Mouse (Mus musculus): ENCODE results near the gene Ttc16. TPM values are rescaled to one million over a fixed set of nuclear protein-coding genes. Genes with fewer than 3 reads are reported as not detected.

Ttc16 gene
- total RNA-seq, 2 experiments from 2014 or later, result not detected

DNA sequence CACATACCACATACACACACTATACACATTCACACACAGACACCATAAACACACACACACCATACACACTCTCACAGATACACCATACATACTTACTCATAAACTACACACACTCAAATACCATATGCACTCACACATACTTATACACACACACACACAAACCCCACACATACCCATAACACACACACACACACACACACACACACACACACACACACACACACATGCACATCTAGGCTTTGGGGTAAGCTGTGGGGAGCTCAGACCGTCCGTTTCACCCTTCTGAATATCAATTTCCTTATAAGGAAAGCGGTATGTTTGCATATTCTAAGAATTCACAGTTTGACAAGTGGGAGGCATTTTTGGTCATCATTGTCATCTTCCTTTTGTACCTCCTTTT is 52.9 kb downstream of the Ttc16 start:
- intact Hi-C loops (cut with DNase I), result no loop called here
- no peak for DNase-seq

DNA sequence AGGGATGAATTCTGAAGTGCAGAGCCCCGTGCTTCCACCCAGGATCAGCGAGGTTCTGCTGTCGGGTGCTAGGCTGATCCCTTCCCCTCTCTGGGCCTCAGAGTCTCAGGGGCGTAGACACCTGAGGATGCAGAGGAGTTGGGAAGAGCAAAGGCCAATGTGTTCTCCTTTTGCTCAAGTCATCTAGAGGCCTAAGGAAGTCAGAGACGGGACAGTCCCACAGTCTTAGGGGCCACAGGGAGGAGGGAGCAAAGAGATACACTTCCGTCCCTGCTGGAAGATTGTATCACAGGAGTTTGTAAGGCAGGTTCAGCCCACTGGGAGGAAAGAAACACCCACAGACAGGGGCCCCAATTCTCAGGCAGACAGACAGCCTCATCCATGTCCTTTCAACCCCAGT is 53.4 kb downstream of the Ttc16 start:
- no peak for DNase-seq
- intact Hi-C loops (cut with DNase I), result no loop called here

- intact Hi-C loops (cut with DNase I), result no loop called here
- no peak for DNase-seq
Observed at GRCm38 (mm10) chr2:32720681-32721229, 54.7 kb downstream of the Ttc16 start, which contains the start of gene Sh2d3c. Sh2d3c (plus strand) TSS chr2:32721055.

- intact Hi-C loops (cut with DNase I), result no loop called here
- DNase-seq, result no peak
Observed at GRCm38 (mm10) chr2:32720053-32720452, 55.4 kb downstream of the Ttc16 start.

DNA sequence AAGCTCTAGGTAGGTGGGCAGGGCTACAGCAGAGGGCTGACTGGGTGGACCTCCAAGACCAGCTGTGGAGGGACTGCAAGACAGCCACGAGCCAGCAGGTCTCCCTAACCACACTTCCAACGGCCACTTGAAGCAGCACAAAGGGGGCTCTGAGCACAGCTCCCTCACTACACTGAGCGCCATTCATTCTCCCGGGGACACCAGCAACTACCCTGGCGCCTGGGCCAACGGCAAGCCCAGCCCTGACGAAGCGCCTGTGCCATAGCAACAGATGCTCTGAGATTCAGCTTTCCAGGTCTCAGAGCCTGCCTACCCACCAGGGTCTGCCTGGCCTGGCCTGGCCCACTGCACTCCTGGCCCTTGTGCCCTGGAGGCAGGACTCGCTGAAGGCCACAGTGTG is 56.7 kb downstream of the Ttc16 start:
- intact Hi-C loops (cut with DNase I), result no loop called here
- DNase-seq, result no peak

GRCm38 (mm10) chr2:32714987-32715425 is 60.4 kb downstream of the Ttc16 start:
- DNase-seq, result no peak
- intact Hi-C loops (cut with DNase I), result loop anchor here (5.0 kb wide), 1 partner anchor 137 kb away; no protein-coding TSS in a partner anchor

- intact Hi-C loops (cut with DNase I), result loop anchor here (5.0 kb wide), 1 partner anchor 138 kb away; no protein-coding TSS in a partner anchor
- DNase-seq, result no peak
Observed at GRCm38 (mm10) chr2:32714117-32714986, 61.1 kb downstream of the Ttc16 start.

DNA sequence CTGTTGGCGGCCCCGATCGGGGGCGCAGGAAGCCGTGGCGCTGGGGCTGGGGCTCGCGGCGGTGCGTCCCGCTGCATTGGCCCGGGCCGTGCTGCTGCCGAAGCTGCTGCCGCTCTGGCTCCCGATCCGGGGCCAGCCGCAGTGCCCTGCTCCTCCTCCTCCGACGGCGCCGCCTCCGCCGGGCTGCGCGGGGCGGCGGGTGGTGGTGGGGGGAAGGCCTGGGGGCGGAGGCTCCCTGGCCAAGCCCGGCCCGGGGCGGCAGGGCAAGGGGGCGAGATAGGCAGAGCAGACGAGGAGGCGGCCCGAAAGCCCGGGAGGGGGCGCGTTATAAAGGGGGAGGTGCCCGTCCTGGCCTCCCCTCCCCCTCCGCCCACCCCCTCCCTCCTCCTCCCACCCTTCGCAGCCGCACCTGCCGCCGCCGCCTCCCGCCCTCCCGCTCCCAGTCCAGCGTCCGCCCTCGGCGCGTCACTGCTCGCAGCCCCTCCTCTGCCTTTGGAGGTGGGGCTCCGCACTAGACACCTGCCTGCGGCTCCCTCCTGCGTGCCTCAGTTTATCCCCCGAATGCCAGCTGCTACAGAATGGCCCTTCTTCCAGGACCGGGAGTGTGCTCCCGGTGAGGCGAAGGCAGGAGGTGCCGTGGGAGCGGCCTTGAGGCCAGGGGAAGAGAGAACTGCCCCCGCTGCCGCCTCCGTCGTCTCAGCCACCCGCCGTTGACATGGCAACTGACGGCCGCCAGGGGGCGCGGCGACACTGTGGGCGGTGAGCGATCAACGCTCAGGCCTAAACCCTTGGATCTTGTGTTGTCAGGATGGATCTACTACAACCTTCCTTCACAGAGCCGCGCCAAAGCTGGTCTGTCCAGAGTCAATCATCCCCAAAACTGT is 62.3 kb downstream of the Ttc16 start, which contains the start of gene Cdk9:
TSS of gene Cdk9 (minus strand) at position 143 of the 884 bp plus-strand sequence.
- intact Hi-C loops (cut with DNase I), result loop anchor here (1.0 to 5.0 kb wide), 2 partner anchors 44 to 139 kb away; partner anchors contain the start of gene Tor2a
- peak; percentile 85 to 96 for DNase-seq

- intact Hi-C loops (cut with DNase I), result loop anchor here (5.0 kb wide), 1 partner anchor 140 kb away; no protein-coding TSS in a partner anchor
Observed at GRCm38 (mm10) chr2:32712586-32712933, 62.9 kb downstream of the Ttc16 start.

DNA sequence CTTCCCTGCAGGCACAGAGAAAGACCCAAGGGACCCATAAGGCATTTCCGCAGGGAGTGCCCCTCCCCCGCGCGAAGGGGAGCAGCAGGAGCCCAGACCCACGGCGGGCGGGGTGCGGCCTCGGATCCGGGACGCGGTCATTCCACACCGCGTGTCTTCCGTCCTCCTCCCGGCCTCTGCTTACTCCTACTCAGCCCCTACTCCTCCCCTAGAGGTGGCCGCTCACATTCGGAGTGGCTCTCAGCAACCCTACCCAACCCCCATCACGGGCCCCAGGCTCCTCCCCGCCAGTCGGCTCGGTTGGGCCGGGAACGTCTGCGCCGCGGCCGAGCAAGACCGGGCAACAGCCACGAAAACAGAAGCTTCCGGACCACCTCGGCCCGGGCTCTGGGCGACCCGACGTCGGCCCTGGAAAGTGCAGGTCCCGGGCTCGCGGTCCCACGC is 63.3 kb downstream of the Ttc16 start:
- intact Hi-C loops (cut with DNase I), result loop anchor here (5.0 kb wide), 1 partner anchor 140 kb away; no protein-coding TSS in a partner anchor
- DNase-seq, result peak; percentile 60 to 64

More at GRCm38 (mm10) chr2:32712586-32712933, 62.9 kb downstream of the Ttc16 start:
- peak; percentile 94 to 96 for DNase-seq

DNA sequence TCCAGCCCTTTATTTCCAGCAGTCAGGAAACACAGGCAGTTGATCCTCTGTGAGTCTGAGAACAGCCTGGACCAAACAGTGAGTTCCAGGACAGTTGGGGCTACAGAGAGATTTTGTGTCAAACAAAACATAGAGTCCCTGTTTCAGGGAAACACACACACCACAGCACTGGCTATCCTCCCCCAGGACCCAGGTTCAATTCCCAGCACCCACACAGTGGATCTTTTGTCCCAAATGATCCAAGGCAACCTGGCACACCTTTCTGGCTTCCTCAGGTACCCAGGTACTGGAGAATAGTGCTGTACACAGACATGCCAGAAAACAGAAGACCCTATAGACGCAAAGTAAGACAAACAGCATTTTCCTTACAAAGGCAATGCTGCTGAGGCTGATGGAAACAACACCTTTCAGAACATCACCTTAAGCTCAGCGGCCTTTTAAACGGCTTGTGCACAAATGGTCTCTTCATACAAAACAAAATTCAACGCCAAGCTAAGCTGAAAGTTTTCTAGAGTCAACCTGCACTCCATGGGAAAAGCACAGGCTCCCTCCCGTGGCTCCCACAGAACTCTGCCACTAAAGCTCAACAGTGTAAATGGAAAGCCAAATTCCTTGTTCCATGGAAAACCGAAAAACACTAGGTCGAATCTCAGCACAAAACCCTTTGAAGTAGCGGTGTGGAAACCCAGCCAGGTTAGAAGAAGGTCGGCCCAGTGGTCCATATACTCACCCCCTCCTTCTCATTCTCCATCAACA is 64.0 kb downstream of the Ttc16 start:
- intact Hi-C loops (cut with DNase I), result loop anchor here (5.0 kb wide), 1 partner anchor 141 kb away; no protein-coding TSS in a partner anchor
- DNase-seq, result no peak

DNA sequence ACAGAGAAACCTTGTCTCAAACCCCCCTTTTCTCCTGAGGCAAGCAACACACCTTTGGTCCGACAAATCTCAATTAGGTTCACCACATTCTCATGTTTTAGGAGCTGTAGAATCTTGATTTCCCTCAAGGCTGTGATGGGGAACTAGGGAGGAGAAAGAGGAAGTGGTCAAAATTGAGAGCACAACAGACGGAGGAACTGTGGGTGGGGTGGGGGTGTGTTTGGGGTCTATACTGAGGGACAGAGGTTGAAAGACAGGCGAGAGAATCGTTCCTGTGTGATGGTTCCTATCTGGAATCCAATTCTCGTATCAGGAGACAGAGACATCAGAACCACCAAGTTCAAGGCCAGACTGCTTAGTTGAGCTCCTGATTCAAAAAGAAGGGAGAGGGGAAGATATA is 65.0 kb downstream of the Ttc16 start:
- intact Hi-C loops (cut with DNase I), result loop anchor here (5.0 kb wide), 1 partner anchor 142 kb away; no protein-coding TSS in a partner anchor
- no peak for DNase-seq

GRCm38 (mm10) chr2:32709521-32710137 is 65.8 kb downstream of the Ttc16 start:
- DNase-seq, result no peak
- intact Hi-C loops (cut with DNase I), result loop anchor here (5.0 kb wide), 1 partner anchor 143 kb away; no protein-coding TSS in a partner anchor

DNA sequence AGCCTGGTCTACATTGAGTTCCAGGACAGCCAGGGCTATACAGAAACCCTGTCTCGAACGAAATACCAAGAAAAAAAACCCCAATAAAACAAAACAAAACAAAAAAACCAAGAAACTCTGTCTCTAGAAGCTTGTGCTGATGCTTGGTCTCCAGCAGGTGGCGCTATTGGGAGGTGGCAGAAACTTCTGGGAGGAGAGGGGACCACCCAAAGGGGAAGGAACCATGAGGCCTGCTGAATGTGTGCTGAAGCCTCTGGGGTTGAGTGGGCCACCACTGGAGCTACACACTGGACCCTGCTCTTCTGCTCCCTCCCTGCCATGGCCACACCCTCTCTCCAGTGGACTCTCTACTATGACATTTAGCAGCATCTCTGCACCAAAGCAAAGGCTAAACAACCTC is 66.8 kb downstream of the Ttc16 start:
- intact Hi-C loops (cut with DNase I), result no loop called here
- no peak for DNase-seq

Small RNAs within 50 kb of the gene (microRNA-seq; reads per million reads assigned to microRNA genes)
- gene Mir2861 (0 reads per million in 2 experiments), gene Mir3960 (0 reads per million in 2 experiments)

Other genes starting within 250 kb of the Ttc16 start
- gene Fam102a, start 240.3 kb downstream of the Ttc16 start, total RNA-seq (2021), result 1 to 10 TPM; 2.6 to 2.7 TPM
- 10 to 100 TPM; 10.3 to 11.0 TPM for gene Dpm2, start 204.8 kb downstream of the Ttc16 start, total RNA-seq (2021)
- not detected for gene Pip5kl1, start 200.8 kb downstream of the Ttc16 start, total RNA-seq (2021)
- gene 9430097D07Rik, start 199.9 kb downstream of the Ttc16 start, total RNA-seq (2021), result not detected
- 10 to 100 TPM; 14.1 to 21.7 TPM for gene St6galnac4, start 188.5 kb downstream of the Ttc16 start, total RNA-seq (2021)
- 10 to 100 TPM; 34.9 to 46.5 TPM for gene St6galnac6, start 175.9 kb downstream of the Ttc16 start, total RNA-seq (2021)
- gene Ak1, start 153.9 kb downstream of the Ttc16 start, total RNA-seq (2021), result 1,000 to 10,000 TPM; 1,818 to 2,240 TPM
- gene Eng, start 129.0 kb downstream of the Ttc16 start, total RNA-seq (2021), result 10 to 100 TPM; 23.9 to 26.7 TPM
- gene Fpgs, start 71.5 kb downstream of the Ttc16 start, total RNA-seq (2021), result 1 to 10 TPM; 4.4 to 4.5 TPM
- gene Cdk9, start 62.6 kb downstream of the Ttc16 start, total RNA-seq (2021), result 10 to 100 TPM; 18.1 to 21.0 TPM
- 1 to 10 TPM; 6.4 to 7.0 TPM for gene Sh2d3c, start 54.6 kb downstream of the Ttc16 start, total RNA-seq (2021)
- not detected for gene 6330409D20Rik, start 34.6 kb downstream of the Ttc16 start, total RNA-seq (2021)
- gene Tor2a, start 18.4 kb downstream of the Ttc16 start, total RNA-seq (2021), result 1 to 10 TPM; 3.9 to 5.1 TPM
- 1 to 10 TPM; 2.0 to 2.1 TPM for gene Ptrh1, start 153 bp upstream of the Ttc16 start, total RNA-seq (2021)
- not detected for gene Cfap157, start 8.8 kb upstream of the Ttc16 start, total RNA-seq (2021)
- 1 to 10 TPM; 2.2 to 3.6 TPM for gene Stxbp1, start 71.6 kb upstream of the Ttc16 start, total RNA-seq (2021)
- 1 to 10 TPM; 5.5 to 7.7 TPM for gene Fam129b, start 100.5 kb upstream of the Ttc16 start, total RNA-seq (2021)
- gene Rpl12, start 185.9 kb upstream of the Ttc16 start, total RNA-seq (2021), result 10 to 100 TPM; 45.3 to 75.3 TPM
- 1 to 10 TPM; 9.1 to 9.4 TPM for gene Lrsam1, start 186.0 kb upstream of the Ttc16 start, total RNA-seq (2021)
- gene Slc2a8, start 206.4 kb upstream of the Ttc16 start, total RNA-seq (2021), result 1 to 10 TPM; 9.1 to 10.0 TPM

Measured in gastrocnemius, postnatal 36 days (tissue).